9 mouse cellular contexts compared by ENCODE assay signal in genomic region chr6:127440416-127441104, GRCm38 (mm10). TPM values are rescaled to one million over a fixed set of nuclear protein-coding genes. Genes with fewer than 3 reads are reported as not detected.
A peak's percentile ranks its signal among the peaks of the same experiment; 100 is the strongest.
DNase-seq lines count a peak whose midpoint lies in the region; ATAC-seq lines count a peak whose summit lies in the region.
"Had no signal": no experiment of that assay in that cellular context is flagged by ENCODE, and none has a peak within 500 bp of the region (broad histone marks: within the 10 kb centered on the region; RNA-seq: fewer than 3 reads in every experiment).

No protein-coding gene starts in this region.

- intact Hi-C loops in heart, postnatal 36 days (cut with DNase I), result no loop called here

- 36% methylated on average over 14 of the region's 14 CpGs for WGBS in heart, embryonic 11.5 days (ENCODE audit: insufficient replicate concordance)
- WGBS in hindbrain, embryonic 13.5 days, result 32% methylated on average over 14 of the region's 14 CpGs
- WGBS in limb, embryonic 10.5 days, result 52% methylated on average over 14 of the region's 14 CpGs

- H3K27me3 ChIP-seq in heart, embryonic 11.5 days (ENCODE audit: control insufficient read depth, insufficient read depth, low read length), result no peaks in the 10 kb centered on the region
- H3K27me3 ChIP-seq in hindbrain, embryonic 13.5 days, result peaks cover 10% of the 10 kb centered on the region; the same call in 1 of the 2 replicates
- no peaks in the 10 kb centered on the region for H3K27me3 ChIP-seq in limb, embryonic 10.5 days (ENCODE audit: low read depth, poor library complexity, severe bottlenecking)

- H3K4me3 ChIP-seq in heart, embryonic 11.5 days (ENCODE audit: low read depth, low read length), result no peak overlapping the region
- 0 out of 2 replicates have a peak overlapping the region, but pooled peaks have one; percentile 4 for H3K4me3 ChIP-seq in hindbrain, embryonic 13.5 days
- 0 out of 2 replicates have a peak overlapping the region, but pooled peaks have one; percentile 10 for H3K4me3 ChIP-seq in limb, embryonic 10.5 days
- H3K4me3 ChIP-seq: liver, embryonic 13.5 days had no signal

- no peak for DNase-seq in heart, postnatal 36 days
- DNase-seq in limb, embryonic 10.5 days (ENCODE audit: low spot score), result no peak
- peak; percentile 34 for DNase-seq in right cerebral cortex, postnatal 14 days
- no peak for DNase-seq in lung, postnatal 14 days
- no peak for DNase-seq in kidney, postnatal 25 days
- DNase-seq: liver, embryonic 13.5 days had no signal

- ATAC-seq in heart, embryonic 11.5 days (replicated peaks; ENCODE audit: insufficient number of reproducible peaks, low FRiP score, low TSS enrichment), result no peak
- peak; percentile 94 for ATAC-seq in hindbrain, embryonic 13.5 days (ENCODE audit: low FRiP score)
- ATAC-seq in erythroblast, adult 5-6 weeks (replicated peaks; ENCODE audit: low FRiP score, poor library complexity, severe bottlenecking), result no peak

- peak overlapping the region; percentile 47 for H3K4me2 ChIP-seq in heart, embryonic 11.5 days
- peak overlapping the region; percentile 43 for H3K4me2 ChIP-seq in hindbrain, embryonic 13.5 days
- H3K4me2 ChIP-seq: liver, embryonic 13.5 days had no signal

- no peak overlapping the region for H3K9ac ChIP-seq in heart, embryonic 11.5 days (ENCODE audit: low read depth, low read length)
- no peak overlapping the region; the same call in 1 of the 2 replicates for H3K9ac ChIP-seq in hindbrain, embryonic 13.5 days
- H3K9ac ChIP-seq: liver, embryonic 13.5 days had no signal

- H3K9me3 ChIP-seq in heart, embryonic 11.5 days (replicated peaks; ENCODE audit: control insufficient read depth, low read length), result no peaks in the 10 kb centered on the region
- no peaks in the 10 kb centered on the region for H3K9me3 ChIP-seq in hindbrain, embryonic 13.5 days
- no peaks in the 10 kb centered on the region for H3K9me3 ChIP-seq in limb, embryonic 10.5 days (replicated peaks)
- H3K9me3 ChIP-seq: liver, embryonic 13.5 days had no signal

- H3K27ac ChIP-seq in heart, embryonic 11.5 days (ENCODE audit: low read depth, low read length), result no peak overlapping the region
- H3K27ac ChIP-seq in hindbrain, embryonic 13.5 days, result no peak overlapping the region
- H3K27ac ChIP-seq in limb, embryonic 10.5 days, result no peak overlapping the region
- H3K27ac ChIP-seq: liver, embryonic 13.5 days had no signal

- H3K4me1 ChIP-seq in heart, embryonic 11.5 days (ENCODE audit: control insufficient read depth, insufficient read depth, low read length), result peaks cover 8% of the 10 kb centered on the region
- H3K4me1 ChIP-seq in hindbrain, embryonic 13.5 days (replicated peaks), result peaks cover 14% of the 10 kb centered on the region
- peaks cover 7% of the 10 kb centered on the region for H3K4me1 ChIP-seq in limb, embryonic 10.5 days

- no peaks in the 10 kb centered on the region for H3K36me3 ChIP-seq in heart, embryonic 11.5 days (ENCODE audit: control insufficient read depth, insufficient read depth, low read length)
- H3K36me3 ChIP-seq in hindbrain, embryonic 13.5 days, result no peaks in the 10 kb centered on the region
- H3K36me3 ChIP-seq in limb, embryonic 10.5 days, result no peaks in the 10 kb centered on the region
- H3K36me3 ChIP-seq: liver, embryonic 13.5 days had no signal

RNA-seq across cellular contexts. Expression of gene Parp11, which starts 6.1 kb away (rescaled TPM):
- polyA plus RNA-seq in heart, embryonic 11.5 days (2014; fragmentation: Nextera tagmentation; extraction: Ambion mirVana), result 19.9 and 23.6 TPM in 2 replicates
- 1 to 10 TPM; 6.8 to 7.2 TPM for total RNA-seq in heart, postnatal 36 days (2021)
- 80.6 and 82.1 TPM in 2 replicates for polyA plus RNA-seq in hindbrain, embryonic 13.5 days (2015; fragmentation: Nextera tagmentation; extraction: Ambion mirVana)
- 25.9 and 29.6 TPM in 2 replicates for polyA plus RNA-seq in limb, embryonic 10.5 days (2016; fragmentation: Nextera tagmentation; extraction: Ambion mirVana)
- 4.0 and 15.0 TPM in 2 replicates for total RNA-seq in erythroblast, adult 5-6 weeks (2015; ENCODE audit: low replicate concordance)
- 24.2 and 25.0 TPM in 2 replicates for total RNA-seq in erythroblast, adult 5-6 weeks (2017; ENCODE audit: low replicate concordance)
